Mouse (Mus musculus) kidney, embryonic 16.5 days (tissue): ENCODE results near the gene Zfp799. TPM values are rescaled to one million over a fixed set of nuclear protein-coding genes. Genes with fewer than 3 reads are reported as not detected.

ENCODE experiments used
- ATAC-seq: fragments of 200-750 bp; cut with Nextera tagmentation; 2 replicates; pipeline ENCODE4 v1.8.0; 2017; ENCODE audit warnings: moderate TSS enrichment; ENCODE audit not compliant: low FRiP score, low TSS enrichment
- H3K27ac ChIP-seq: fragments of 300-500 bp; sonication (generic); 2 replicates; pipeline ENCODE4 v1.5.1; 2014; ENCODE audit warnings: low read length
- H3K27me3 ChIP-seq: fragments of 300-500 bp; sonication (generic); 2 replicates; pipeline ENCODE4 v1.6.1; 2014; ENCODE audit warnings: low read length, control low read depth, mixed read lengths; ENCODE audit not compliant: insufficient read depth
- H3K36me3 ChIP-seq: fragments of 300-500 bp; sonication (generic); 2 replicates; pipeline ENCODE4 v1.6.1; 2014; ENCODE audit warnings: low read length, control low read depth, mixed read lengths; ENCODE audit not compliant: insufficient read depth
- H3K4me1 ChIP-seq: fragments of 300-500 bp; sonication (generic); 2 replicates; pipeline ENCODE4 v1.6.1; 2014; ENCODE audit warnings: low read length, control low read depth, mixed read lengths; ENCODE audit not compliant: insufficient read depth
- H3K4me2 ChIP-seq: fragments of 300-500 bp; sonication (generic); replicated peaks from 2 replicates; pipeline ENCODE4 v1.6.1; 2014; ENCODE audit warnings: low read depth, low read length
- H3K4me3 ChIP-seq: fragments of 300-500 bp; sonication (generic); 2 replicates; pipeline ENCODE4 v1.5.1; 2014; ENCODE audit warnings: mild to moderate bottlenecking, low read length
- H3K9ac ChIP-seq: fragments of 300-500 bp; sonication (generic); replicated peaks from 2 replicates; pipeline ENCODE4 v1.6.1; 2014; ENCODE audit warnings: low read length
- H3K9me3 ChIP-seq: fragments of 300-500 bp; sonication (generic); 2 replicates; pipeline ENCODE4 v1.6.1; 2016; ENCODE audit warnings: low read length, control low read depth
- WGBS: fragments of 180-500 bp; shearing (Covaris S2); extraction: QIAGEN DNeasy Blood & Tissue Kit; methylation state at CpG from one replicate; pipeline ENCODE4 v1.1.7; 2014; 5-methylcytosine and 5-hydroxymethylcytosine counted together
- polyA plus RNA-seq: library from polyadenylated mRNA; unstranded; fragments of >200 nt; fragmentation: Nextera tagmentation; extraction: Ambion mirVana; gene quantifications from 2 replicates; pipeline ENCODE4 v1.2.1, GENCODE M21; 2015

Gene Zfp799
- polyA plus RNA-seq, 1 experiment from 2014 or later = 15.6 TPM

DNA sequence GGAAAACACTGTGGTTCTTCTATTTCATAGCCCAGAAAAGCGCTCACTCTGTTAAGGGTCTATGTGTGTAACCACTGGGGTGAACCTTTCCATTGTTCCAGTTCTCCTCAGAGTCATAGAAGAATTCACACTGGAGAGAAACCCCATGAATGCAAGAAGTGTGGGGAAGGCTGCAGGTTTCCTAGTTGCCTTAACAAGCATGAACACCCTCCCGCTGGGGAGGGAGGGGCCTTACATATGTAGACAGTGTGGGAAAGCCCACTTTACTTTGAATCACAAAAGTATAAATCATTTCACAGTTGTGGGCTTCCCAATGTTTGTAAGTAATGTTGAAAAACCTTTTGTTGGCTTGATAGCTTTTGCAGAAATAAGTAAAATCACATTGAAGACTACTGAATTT, 11.3 kb upstream of the Zfp799 start:
- Histone ChIP-seq H3K27ac (no peak overlapping the region), H3K9ac (no peak overlapping the region), H3K9me3 (peaks cover 12% of the 10 kb centered on the region; the same call in 1 of the 2 replicates), H3K4me3 (no peak overlapping the region), H3K4me2 (no peak overlapping the region), H3K36me3 (no peaks in the 10 kb centered on the region), H3K4me1 (peaks cover 10% of the 10 kb centered on the region; the same call in 1 of the 2 replicates), H3K27me3 (no peaks in the 10 kb centered on the region)
- no peak for ATAC-seq
- 83% methylated on average over 2 of the region's 2 CpGs for WGBS

DNA sequence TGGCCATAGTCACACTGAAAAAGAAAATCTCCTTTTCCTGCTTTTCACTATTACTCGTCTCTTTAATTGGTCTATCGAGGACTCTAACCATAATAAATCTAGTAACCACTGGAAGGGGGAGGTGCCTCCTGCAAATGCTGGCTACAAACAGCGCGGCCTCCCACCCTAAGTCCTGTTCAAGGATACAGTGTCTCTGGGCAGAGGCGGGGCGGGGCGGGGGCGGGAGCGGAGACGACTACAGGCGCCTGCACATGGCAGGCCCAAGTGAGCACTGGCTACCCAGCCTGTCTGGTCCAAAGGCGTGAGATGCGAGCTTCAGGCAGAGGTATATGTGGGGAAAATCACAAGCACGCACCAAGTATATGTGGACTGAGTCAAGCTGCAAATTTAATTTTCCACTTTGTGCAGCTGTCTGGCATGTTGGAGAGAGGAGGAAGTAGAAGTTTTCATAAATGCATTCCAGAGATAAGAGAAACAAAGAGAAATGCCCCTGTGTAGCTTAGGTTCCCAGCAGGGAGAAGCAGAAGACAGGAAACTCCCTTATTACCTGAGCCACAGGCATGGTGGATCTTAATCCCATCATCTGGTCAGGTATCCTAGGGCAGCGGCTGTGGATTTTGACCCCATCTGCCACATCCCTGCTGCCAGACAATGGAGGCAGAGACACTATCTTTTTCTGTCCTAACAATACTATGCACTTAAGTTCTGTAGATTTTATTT, 9.2 kb upstream of the Zfp799 start:
- no peak overlapping the region for H3K27ac ChIP-seq
- H3K36me3 ChIP-seq = no peaks in the 10 kb centered on the region
- peak; percentile 86 for ATAC-seq
- H3K4me1 ChIP-seq = peaks cover 10% of the 10 kb centered on the region; the same call in 1 of the 2 replicates
- H3K9ac ChIP-seq = 0 out of 2 replicates have a peak overlapping the region, but pooled peaks have one; percentile 25
- peak overlapping the region; percentile 37 for H3K4me2 ChIP-seq
- H3K9me3 ChIP-seq = peaks cover 11% of the 10 kb centered on the region; the same call in 1 of the 2 replicates
- 23% methylated on average over 15 of the region's 15 CpGs for WGBS
- H3K27me3 ChIP-seq = no peaks in the 10 kb centered on the region
- no peak overlapping the region for H3K4me3 ChIP-seq

DNA sequence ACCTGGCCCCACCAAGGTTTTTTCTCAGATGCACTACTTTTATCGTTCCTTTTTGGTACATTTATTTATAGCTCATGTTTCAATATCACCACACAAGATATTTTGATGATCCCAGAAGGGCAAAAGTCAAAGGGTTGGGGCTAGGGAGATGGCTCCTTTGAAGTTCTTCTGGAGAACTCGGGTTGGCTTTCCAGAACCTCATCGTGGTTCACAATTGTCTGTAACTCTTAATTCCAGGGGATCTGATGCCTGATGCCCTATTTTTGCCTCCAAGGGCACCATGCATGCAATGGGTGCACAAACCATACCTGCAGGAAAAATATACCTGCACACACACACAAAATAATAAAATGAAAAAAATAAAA, 339 bp upstream of the Zfp799 start:
- peaks cover 9% of the 10 kb centered on the region; the same call in 1 of the 2 replicates for H3K4me1 ChIP-seq
- H3K4me3 ChIP-seq = peak overlapping the region; percentile 86
- H3K36me3 ChIP-seq = peaks cover 13% of the 10 kb centered on the region
- ATAC-seq = 0 out of 2 replicates have a peak, but pooled peaks have one; percentile 17
- no peak overlapping the region for H3K27ac ChIP-seq
- H3K9ac ChIP-seq = peak overlapping the region; percentile 95; the same call in 1 of the 2 replicates
- 22% methylated on average over 3 of the region's 3 CpGs for WGBS
- H3K9me3 ChIP-seq = no peaks in the 10 kb centered on the region
- H3K27me3 ChIP-seq = no peaks in the 10 kb centered on the region
- H3K4me2 ChIP-seq = peak overlapping the region; percentile 87

DNA sequence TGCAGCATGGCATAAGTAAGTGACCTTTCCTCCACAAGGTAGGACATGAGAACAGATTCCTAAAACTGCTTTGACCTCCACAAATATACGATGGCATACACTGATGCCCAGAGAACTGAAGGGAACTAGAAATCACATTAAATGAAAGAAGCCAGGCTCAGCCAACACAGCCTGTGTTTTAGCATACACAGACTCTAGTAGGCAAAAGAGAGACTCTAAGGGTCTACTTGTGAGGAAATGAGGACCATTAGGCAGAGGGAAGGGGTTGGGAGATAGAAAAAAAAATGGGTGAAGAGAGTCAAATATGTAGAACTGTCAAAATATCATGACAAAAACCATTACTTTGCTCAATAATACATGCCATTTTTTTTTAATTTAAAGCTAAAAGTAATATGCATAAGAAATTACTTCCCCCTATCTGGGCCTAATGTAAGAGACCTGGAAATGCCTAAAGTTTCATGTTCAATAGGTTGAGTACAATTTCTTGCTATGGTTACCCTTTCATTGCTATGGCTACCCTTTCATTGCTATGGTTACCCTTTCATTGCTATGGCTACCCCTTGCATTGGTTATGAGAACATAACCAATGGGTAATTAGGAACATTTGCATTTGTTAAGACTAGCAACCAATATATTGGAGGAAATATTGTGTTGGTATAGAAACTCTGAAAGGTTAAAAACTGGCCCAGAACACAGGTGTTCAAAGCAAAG, 13.8 kb downstream of the Zfp799 start:
- 94% methylated on average over 1 of the region's 1 CpGs for WGBS
- Histone ChIP-seq H3K9me3 (no peaks in the 10 kb centered on the region), H3K4me3 (no peak overlapping the region), H3K4me1 (no peaks in the 10 kb centered on the region), H3K27ac (no peak overlapping the region), H3K4me2 (no peak overlapping the region), H3K9ac (no peak overlapping the region), H3K27me3 (no peaks in the 10 kb centered on the region), H3K36me3 (peaks cover 32% of the 10 kb centered on the region)
- no peak for ATAC-seq

DNA sequence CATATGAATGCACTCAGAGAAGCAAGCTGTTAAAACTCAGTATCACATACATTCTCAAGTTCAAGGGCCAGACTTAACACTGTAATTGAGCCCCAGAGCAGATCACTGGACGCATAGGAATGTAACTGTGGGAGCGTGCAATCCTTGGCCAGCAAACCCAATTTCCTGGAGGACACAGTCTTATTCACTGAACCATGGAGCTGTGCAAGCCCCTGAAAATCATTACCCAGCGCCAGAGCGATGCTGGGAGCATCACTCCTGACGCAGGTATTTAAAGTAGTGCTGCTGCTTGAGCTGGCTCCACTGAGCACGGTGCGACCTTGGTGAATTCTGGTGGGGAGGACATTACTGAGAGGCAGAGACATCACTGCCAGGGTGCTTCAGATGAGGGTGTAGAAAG, 15.9 kb downstream of the Zfp799 start:
- Histone ChIP-seq H3K36me3 (peaks cover 14% of the 10 kb centered on the region), H3K27me3 (no peaks in the 10 kb centered on the region), H3K9ac (no peak overlapping the region), H3K4me2 (no peak overlapping the region), H3K4me3 (no peak overlapping the region), H3K27ac (0 out of 2 replicates have a peak overlapping the region, but pooled peaks have one; percentile 36), H3K9me3 (no peaks in the 10 kb centered on the region), H3K4me1 (peaks cover 3% of the 10 kb centered on the region)
- WGBS = 40% methylated on average over 7 of the region's 7 CpGs
- ATAC-seq = peak; percentile 85

DNA sequence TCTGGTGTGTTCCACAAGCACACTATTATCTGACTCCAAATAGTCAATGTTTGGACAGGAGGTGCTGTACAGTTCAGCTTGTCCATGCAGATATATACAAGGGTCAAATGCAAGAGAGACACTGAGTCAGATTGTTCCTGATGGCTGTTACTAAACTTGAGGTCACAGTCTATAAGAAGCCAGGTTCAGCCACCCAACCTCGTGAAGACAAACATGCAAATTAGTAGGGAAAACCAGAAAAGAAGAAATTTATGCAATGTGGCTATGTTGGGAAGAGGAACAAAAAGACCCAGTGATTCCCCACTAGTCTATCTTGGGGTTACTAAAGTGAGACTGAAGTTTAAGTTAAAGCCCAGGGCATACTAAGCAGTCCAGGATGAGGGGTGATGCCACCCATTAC, 19.4 kb downstream of the Zfp799 start:
- Histone ChIP-seq H3K27me3 (no peaks in the 10 kb centered on the region), H3K27ac (no peak overlapping the region), H3K4me3 (no peak overlapping the region), H3K4me2 (no peak overlapping the region), H3K4me1 (peaks cover 12% of the 10 kb centered on the region), H3K9ac (no peak overlapping the region), H3K36me3 (no peaks in the 10 kb centered on the region), H3K9me3 (no peaks in the 10 kb centered on the region)
- ATAC-seq = no peak
- WGBS = 49% methylated on average over 1 of the region's 1 CpGs

DNA sequence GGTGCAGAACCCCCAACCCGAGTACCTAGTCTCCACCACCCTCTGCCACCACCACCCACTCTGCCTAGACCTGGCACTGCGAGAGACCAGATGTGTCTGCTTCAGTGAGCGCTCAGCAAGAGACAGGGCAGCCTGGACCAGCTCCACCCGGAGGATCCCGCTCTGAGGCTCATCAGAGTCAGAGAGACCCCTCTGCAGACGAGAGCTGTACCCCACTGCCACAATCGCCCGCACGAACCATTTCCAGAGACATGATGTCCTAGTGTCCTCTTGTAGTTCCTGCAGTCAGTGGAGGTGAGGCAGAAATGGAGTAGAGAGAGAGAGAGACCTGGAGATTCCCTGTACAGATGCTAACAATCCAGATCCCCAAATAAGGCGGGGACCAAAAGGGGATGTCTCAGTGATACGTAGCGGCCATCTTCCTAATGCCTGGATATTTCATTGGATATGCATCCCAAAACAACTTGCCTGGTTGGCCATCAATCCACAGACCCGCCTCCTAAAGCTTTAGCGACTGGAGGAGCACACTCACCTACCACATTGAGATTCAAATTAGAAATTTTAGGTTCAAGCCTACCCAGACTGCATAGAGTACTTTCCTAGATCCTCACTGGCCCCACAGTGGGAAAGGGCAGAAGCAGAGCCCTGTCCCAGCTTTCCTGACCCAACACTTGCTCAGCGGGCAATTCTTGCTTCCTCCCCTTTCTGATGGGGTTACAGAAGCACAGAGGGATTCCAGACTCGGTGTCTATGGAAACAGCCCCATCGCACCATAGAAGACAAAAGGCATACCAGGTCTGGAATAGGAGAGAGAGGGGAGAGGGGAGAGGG, 20.3 kb downstream of the Zfp799 start, which contains the start of gene Zfp811:
Gene Zfp811 (minus strand): TSS at position 388 of the 831 bp plus-strand sequence.
- Histone ChIP-seq H3K27ac (no peak within 1 kb of the TSS; the same call in 1 of the 2 replicates), H3K9ac (peak within 1 kb of the TSS; percentile 59), H3K36me3 (no peaks in the 10 kb centered on the region), H3K27me3 (no peaks in the 10 kb centered on the region), H3K4me1 (peaks cover 12% of the 10 kb centered on the region), H3K4me2 (peak within 1 kb of the TSS; percentile 65), H3K9me3 (no peaks in the 10 kb centered on the region), H3K4me3 (peak within 1 kb of the TSS; percentile 53)
- ATAC-seq = peak; percentile 81
- WGBS = under 1% methylated on average over 17 of the region's 17 CpGs

DNA sequence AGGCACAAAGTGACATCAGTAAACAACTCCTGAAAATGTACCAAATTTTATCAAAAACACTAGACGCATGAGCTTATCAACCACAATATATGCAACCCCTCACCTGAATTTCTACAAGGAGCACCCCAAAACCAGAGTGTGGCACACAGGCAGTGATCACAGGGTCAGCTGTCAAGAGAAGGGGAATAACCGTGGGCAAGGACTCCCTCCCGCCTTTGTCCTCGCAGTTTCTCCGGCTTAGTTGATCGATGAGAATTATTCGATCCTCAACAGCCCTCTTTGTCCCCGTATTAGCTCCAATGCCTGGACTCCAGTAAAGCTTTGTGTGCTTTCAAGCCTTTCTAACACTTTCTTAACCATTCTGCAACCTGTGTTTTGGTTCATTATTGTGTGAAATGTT, 21.1 kb downstream of the Zfp799 start:
- WGBS = 10% methylated on average over 8 of the region's 8 CpGs
- peak overlapping the region; percentile 65 for H3K4me2 ChIP-seq
- H3K9ac ChIP-seq = peak overlapping the region; percentile 59; the same call in 1 of the 2 replicates
- ATAC-seq = no peak
- H3K4me3 ChIP-seq = peak overlapping the region; percentile 53
- H3K9me3 ChIP-seq = no peaks in the 10 kb centered on the region
- H3K36me3 ChIP-seq = no peaks in the 10 kb centered on the region
- no peaks in the 10 kb centered on the region for H3K27me3 ChIP-seq
- peaks cover 12% of the 10 kb centered on the region for H3K4me1 ChIP-seq
- H3K27ac ChIP-seq = no peak overlapping the region

DNA sequence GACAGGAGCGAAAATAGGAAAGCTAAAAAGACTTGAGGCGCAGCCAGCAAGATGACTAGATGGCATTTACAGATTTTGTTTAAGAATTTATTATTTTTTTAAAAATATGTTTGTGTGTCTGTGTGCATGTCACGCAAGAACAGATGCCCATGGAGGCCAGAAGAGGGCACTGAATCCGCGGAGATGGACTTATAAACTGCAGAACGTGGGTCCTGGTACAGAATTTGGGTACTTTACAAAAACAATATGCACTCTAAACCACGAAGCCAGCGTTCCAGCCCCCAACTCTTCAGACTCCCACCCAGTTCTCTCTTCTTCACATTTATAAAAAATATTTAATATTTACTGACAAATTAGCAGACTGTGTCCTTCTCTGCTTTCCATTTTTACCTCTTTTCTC, 40.8 kb downstream of the Zfp799 start:
- peak overlapping the region; percentile 69; the same call in 1 of the 2 replicates for H3K4me2 ChIP-seq
- H3K9ac ChIP-seq = no peak overlapping the region
- no peak for ATAC-seq
- H3K4me3 ChIP-seq = no peak overlapping the region
- WGBS = 80% methylated on average over 8 of the region's 8 CpGs
- no peaks in the 10 kb centered on the region for H3K9me3 ChIP-seq
- no peaks in the 10 kb centered on the region for H3K27me3 ChIP-seq
- H3K4me1 ChIP-seq = peaks cover 25% of the 10 kb centered on the region
- H3K27ac ChIP-seq = no peak overlapping the region
- peaks cover 7% of the 10 kb centered on the region; the same call in 1 of the 2 replicates for H3K36me3 ChIP-seq
